8 mouse cellular contexts compared by ENCODE assay signal in genomic region chr15:97606630-97607381, GRCm38 (mm10).
DNase-seq lines count a peak whose midpoint lies in the region; ATAC-seq and TF ChIP-seq lines count a peak whose summit lies in the region.

No protein-coding gene starts in this region.

- H3K4me1 ChIP-seq in heart, embryonic 11.5 days (ENCODE audit: control insufficient read depth, insufficient read depth, low read length) = no peaks in the 10 kb centered on the region
- H3K4me1 ChIP-seq in forebrain, embryonic 15.5 days = peaks cover 22% of the 10 kb centered on the region
- H3K4me1 ChIP-seq in intestine, postnatal 0 days (replicated peaks; ENCODE audit: control insufficient read depth, insufficient read depth, low read length) = 0 out of 2 replicates have a peak, but pooled peaks cover 3% of the 10 kb centered on the region
- peaks cover 12% of the 10 kb centered on the region for H3K4me1 ChIP-seq in limb, embryonic 13.5 days

- no peak for ATAC-seq in heart, embryonic 11.5 days (replicated peaks; ENCODE audit: insufficient number of reproducible peaks, low FRiP score, low TSS enrichment)
- peak; percentile 82 for ATAC-seq in forebrain, embryonic 15.5 days (replicated peaks)
- ATAC-seq in intestine, postnatal 0 days = 0 out of 2 replicates have a peak, but pooled peaks have one; percentile 19
- ATAC-seq in limb, embryonic 13.5 days (ENCODE audit: low FRiP score, low read depth) = peak; percentile 67

- no peak for DNase-seq in heart, adult 9 months (ENCODE audit: low spot score in 2 of 2)
- DNase-seq in cerebellum, adult 11 months = peak; percentile 3
- peak; percentile 70 for DNase-seq in neural tube, embryonic 10.5 days (ENCODE audit: extremely low spot score, low spot score)
- DNase-seq in thymus, postnatal 14 days = peak; percentile 31

- H3K27me3 ChIP-seq in heart, embryonic 11.5 days (ENCODE audit: control insufficient read depth, insufficient read depth, low read length) = no peaks in the 10 kb centered on the region
- no peaks in the 10 kb centered on the region for H3K27me3 ChIP-seq in forebrain, embryonic 15.5 days
- H3K27me3 ChIP-seq in intestine, postnatal 0 days (replicated peaks; ENCODE audit: control insufficient read depth, insufficient read depth, low read length) = no peaks in the 10 kb centered on the region
- H3K27me3 ChIP-seq in limb, embryonic 13.5 days = no peaks in the 10 kb centered on the region; the same call in 1 of the 2 replicates

- H3K4me3 ChIP-seq in heart, embryonic 11.5 days (ENCODE audit: low read depth, low read length) = peak overlapping the region; percentile 27
- peak overlapping the region; percentile 47 for H3K4me3 ChIP-seq in forebrain, embryonic 15.5 days
- peak overlapping the region; percentile 20 for H3K4me3 ChIP-seq in intestine, postnatal 0 days (ENCODE audit: low read depth, low read length)
- peak overlapping the region; percentile 42 for H3K4me3 ChIP-seq in limb, embryonic 13.5 days

- peak overlapping the region; percentile 2; the same call in 1 of the 2 replicates for H3K9ac ChIP-seq in heart, embryonic 11.5 days (ENCODE audit: low read depth, low read length)
- H3K9ac ChIP-seq in forebrain, embryonic 15.5 days (replicated peaks) = peak overlapping the region; percentile 58
- no peak overlapping the region for H3K9ac ChIP-seq in intestine, postnatal 0 days (ENCODE audit: low read depth, low read length)
- H3K9ac ChIP-seq in limb, embryonic 13.5 days = peak overlapping the region; percentile 62

- H3K9me3 ChIP-seq in heart, embryonic 11.5 days (replicated peaks; ENCODE audit: control insufficient read depth, low read length) = no peaks in the 10 kb centered on the region
- H3K9me3 ChIP-seq in forebrain, embryonic 15.5 days = no peaks in the 10 kb centered on the region
- 0 out of 2 replicates have a peak, but pooled peaks cover 2% of the 10 kb centered on the region for H3K9me3 ChIP-seq in intestine, postnatal 0 days (ENCODE audit: control insufficient read depth)
- H3K9me3 ChIP-seq in limb, embryonic 13.5 days = peaks cover 7% of the 10 kb centered on the region; the same call in 1 of the 2 replicates

- no peak for TF ChIP-seq CTCF in intestine, postnatal 0 days (IDR thresholded peaks at IDR 0.05; ENCODE audit: low read depth)

- peak overlapping the region; percentile 65 for H3K4me2 ChIP-seq in heart, embryonic 11.5 days
- H3K4me2 ChIP-seq in forebrain, embryonic 15.5 days (replicated peaks) = peak overlapping the region; percentile 84
- peak overlapping the region; percentile 58 for H3K4me2 ChIP-seq in intestine, postnatal 0 days (replicated peaks; ENCODE audit: low read depth)
- peak overlapping the region; percentile 72 for H3K4me2 ChIP-seq in limb, embryonic 13.5 days (replicated peaks)

- 17% methylated on average over 25 of the region's 25 CpGs for WGBS in heart, embryonic 11.5 days (ENCODE audit: insufficient replicate concordance)
- WGBS in forebrain, embryonic 15.5 days = under 1% methylated on average over 25 of the region's 25 CpGs
- WGBS in intestine, postnatal 0 days = 10% methylated on average over 25 of the region's 25 CpGs
- 12% methylated on average over 25 of the region's 25 CpGs for WGBS in limb, embryonic 13.5 days

- H3K27ac ChIP-seq in heart, embryonic 11.5 days (ENCODE audit: low read depth, low read length) = no peak overlapping the region
- peak overlapping the region; percentile 95 for H3K27ac ChIP-seq in forebrain, embryonic 15.5 days (replicated peaks)
- no peak overlapping the region for H3K27ac ChIP-seq in intestine, postnatal 0 days (ENCODE audit: low read depth, low read length)
- no peak overlapping the region for H3K27ac ChIP-seq in limb, embryonic 13.5 days

- H3K36me3 ChIP-seq in heart, embryonic 11.5 days (ENCODE audit: control insufficient read depth, insufficient read depth, low read length) = no peaks in the 10 kb centered on the region
- no peaks in the 10 kb centered on the region for H3K36me3 ChIP-seq in forebrain, embryonic 15.5 days
- H3K36me3 ChIP-seq in intestine, postnatal 0 days (ENCODE audit: control insufficient read depth, insufficient read depth) = no peaks in the 10 kb centered on the region
- H3K36me3 ChIP-seq in limb, embryonic 13.5 days = no peaks in the 10 kb centered on the region

Comparison
In these comparisons a context has a peak if more than half of its experiments do, and no peak if none do; other contexts are left out.
1. DNase-seq: peak in cerebellum, adult 11 months (single experiment), neural tube, embryonic 10.5 days (single experiment) and thymus, postnatal 14 days (single experiment); none in heart, adult 9 months (0 of 2).
2. Peak in every context shown above with its lines, with median percentiles within 50 percentile points of each other: H3K4me2 ChIP-seq and H3K4me3 ChIP-seq.